Mouse (Mus musculus) kidney, embryonic 15.5 days (tissue): Measurements from ENCODE around the gene Zfp12. TPM values are rescaled to one million over a fixed set of nuclear protein-coding genes. Genes with fewer than 3 reads are reported as not detected.
A peak's percentile ranks its signal among the peaks of the same experiment; 100 is the strongest.

Source experiments
- ATAC-seq: fragments of 200-750 bp; cut with Nextera tagmentation; replicated peaks from 2 replicates; pipeline ENCODE4 v1.8.0; 2017; ENCODE audit warnings: moderate TSS enrichment; ENCODE audit not compliant: low FRiP score
- H3K27ac ChIP-seq: fragments of 300-500 bp; sonication (generic); 2 replicates; pipeline ENCODE4 v1.5.1; 2015; ENCODE audit warnings: mild to moderate bottlenecking, inconsistent platforms
- H3K27me3 ChIP-seq: fragments of 300-500 bp; sonication (generic); 2 replicates; pipeline ENCODE4 v1.6.1; 2015; ENCODE audit warnings: inconsistent platforms
- H3K36me3 ChIP-seq: fragments of 300-500 bp; sonication (generic); 2 replicates; pipeline ENCODE4 v1.6.1; 2015; ENCODE audit warnings: inconsistent platforms
- H3K4me1 ChIP-seq: fragments of 300-500 bp; sonication (generic); 2 replicates; pipeline ENCODE4 v1.6.1; 2015; ENCODE audit warnings: inconsistent platforms
- H3K4me2 ChIP-seq: fragments of 300-500 bp; sonication (generic); 2 replicates; pipeline ENCODE4 v1.6.1; 2015; ENCODE audit warnings: moderate library complexity, mild to moderate bottlenecking, inconsistent platforms
- H3K4me3 ChIP-seq: fragments of 300-500 bp; sonication (generic); replicated peaks from 2 replicates; pipeline ENCODE4 v1.5.1; 2015; ENCODE audit warnings: mild to moderate bottlenecking, inconsistent platforms
- H3K9ac ChIP-seq: fragments of 300-500 bp; sonication (generic); 2 replicates; pipeline ENCODE4 v1.6.1; 2015; ENCODE audit warnings: mild to moderate bottlenecking, inconsistent platforms
- H3K9me3 ChIP-seq: fragments of 300-500 bp; sonication (generic); replicated peaks from 2 replicates; pipeline ENCODE4 v1.6.1; 2016; ENCODE audit warnings: inconsistent platforms
- WGBS: fragments of 180-500 bp; shearing (Covaris S2); methylation state at CpG from one replicate; pipeline ENCODE4 v1.1.7; 2015; ENCODE audit warnings: mixed read lengths; 5-methylcytosine and 5-hydroxymethylcytosine counted together
- polyA plus RNA-seq: library from polyadenylated mRNA; unstranded; fragments of >200 nt; fragmentation: Nextera tagmentation; extraction: Ambion mirVana; gene quantifications from 2 replicates; pipeline ENCODE4 v1.2.1, GENCODE M21; 2015

The Zfp12 gene
- polyA plus RNA-seq, 1 experiment from 2014 or later: 17.0 TPM

DNA sequence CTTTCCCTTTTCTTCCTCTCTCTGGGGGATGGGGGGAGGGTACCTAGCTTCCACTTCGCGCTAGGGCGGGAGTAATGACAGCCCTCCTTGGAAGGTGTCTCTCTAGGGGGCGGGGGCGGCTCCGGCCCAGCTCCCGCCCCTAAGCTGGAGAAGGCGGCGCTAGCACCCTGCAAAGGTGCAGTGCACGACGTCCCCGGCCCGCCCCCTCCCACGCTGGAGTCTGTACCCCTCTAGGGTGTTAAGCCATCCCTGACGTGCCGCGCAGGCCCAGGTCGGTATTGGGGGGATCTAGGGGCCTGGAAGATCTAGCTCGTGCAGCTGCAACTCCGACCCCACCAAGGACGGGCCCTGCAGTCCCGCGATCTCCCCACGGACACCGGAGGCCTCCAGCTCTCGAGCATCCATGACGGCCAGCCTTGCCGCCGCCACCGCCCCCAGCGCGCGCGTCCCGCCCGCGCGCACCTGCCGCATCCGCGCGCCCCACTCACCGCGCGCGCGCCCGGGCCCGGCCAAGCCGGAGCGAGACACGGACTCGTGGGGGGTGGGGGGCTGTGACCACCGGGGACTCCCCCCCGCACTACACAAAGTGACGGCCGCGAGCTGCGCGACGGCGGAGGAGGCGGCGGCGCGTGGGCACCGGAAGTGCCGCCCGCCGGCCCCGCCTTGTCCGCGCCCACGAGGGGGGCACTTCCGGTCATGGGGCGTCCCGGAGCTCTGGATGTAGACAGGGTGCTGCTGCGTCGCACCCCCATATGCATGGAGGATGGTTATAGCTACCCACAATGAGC is 34.6 kb downstream of the Zfp12 start, which contains the start of gene Zfp316:
Gene Zfp316, minus strand, starts transcription at position 660 of the 788 bp plus-strand sequence.
- Histone ChIP-seq H3K4me3 (peak within 1 kb of the TSS; percentile 96), H3K36me3 (no peaks in the 10 kb centered on the region), H3K4me1 (peaks cover 18% of the 10 kb centered on the region), H3K9me3 (no peaks in the 10 kb centered on the region), H3K4me2 (peak within 1 kb of the TSS; percentile 81), H3K27ac (peak within 1 kb of the TSS; percentile 85), H3K27me3 (no peaks in the 10 kb centered on the region), H3K9ac (peak within 1 kb of the TSS; percentile 90)
- ATAC-seq: peak; percentile 87
- WGBS: under 1% methylated on average over 77 of the region's 79 CpGs

DNA sequence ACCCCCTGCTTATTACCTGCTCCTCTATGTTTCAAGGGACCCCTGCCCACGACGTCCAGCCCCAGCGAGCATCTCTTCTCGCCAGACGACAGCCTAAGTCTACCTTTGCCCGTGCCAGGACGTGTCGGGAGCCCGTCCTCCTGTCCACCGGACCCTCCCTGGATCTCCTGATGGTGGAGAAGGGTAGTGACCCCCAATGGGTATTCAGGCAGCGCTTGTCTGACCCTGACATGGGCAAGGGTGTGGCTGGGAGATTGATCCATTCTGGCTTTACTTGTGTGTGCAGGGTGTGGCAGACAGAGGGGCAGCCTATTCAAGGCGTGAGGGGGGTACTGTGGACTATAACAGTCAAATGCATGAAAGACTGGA is 35.2 kb downstream of the Zfp12 start:
- H3K27me3 ChIP-seq: peaks cover 4% of the 10 kb centered on the region; the same call in 1 of the 2 replicates
- no peak overlapping the region for H3K27ac ChIP-seq
- no peak for ATAC-seq
- no peaks in the 10 kb centered on the region for H3K36me3 ChIP-seq
- peak overlapping the region; percentile 81 for H3K4me2 ChIP-seq
- 1% methylated on average over 12 of the region's 12 CpGs for whole genome bisulfite sequencing
- H3K9me3 ChIP-seq: no peaks in the 10 kb centered on the region
- peak overlapping the region; percentile 90 for H3K9ac ChIP-seq
- H3K4me3 ChIP-seq: peak overlapping the region; percentile 96
- H3K4me1 ChIP-seq: peaks cover 18% of the 10 kb centered on the region

DNA sequence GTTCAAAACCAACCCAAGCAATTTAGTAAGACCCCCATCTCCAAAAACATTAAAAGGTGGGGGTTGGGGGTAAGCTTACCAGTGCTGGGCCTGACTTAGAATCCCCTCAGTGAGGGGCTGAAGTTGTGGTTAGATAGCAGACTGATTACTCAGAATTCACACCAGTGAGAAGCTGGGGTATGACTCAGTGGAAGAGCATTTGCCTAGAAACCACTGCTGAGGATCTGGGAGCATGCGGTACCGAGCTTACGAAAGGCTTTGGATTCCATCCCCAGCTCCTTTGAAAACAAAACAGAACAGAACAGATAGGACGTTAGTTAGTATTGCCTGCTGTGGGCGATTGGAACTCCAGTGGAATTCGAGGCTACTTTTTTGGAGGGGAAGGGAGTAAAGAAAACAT is 36.7 kb downstream of the Zfp12 start:
- Histone ChIP-seq H3K36me3 (no peaks in the 10 kb centered on the region), H3K9me3 (no peaks in the 10 kb centered on the region), H3K27ac (no peak overlapping the region), H3K9ac (no peak overlapping the region), H3K4me1 (peaks cover 18% of the 10 kb centered on the region), H3K4me3 (no peak overlapping the region), H3K4me2 (no peak overlapping the region), H3K27me3 (peaks cover 14% of the 10 kb centered on the region)
- WGBS: 82% methylated on average over 6 of the region's 6 CpGs
- ATAC-seq: no peak

DNA sequence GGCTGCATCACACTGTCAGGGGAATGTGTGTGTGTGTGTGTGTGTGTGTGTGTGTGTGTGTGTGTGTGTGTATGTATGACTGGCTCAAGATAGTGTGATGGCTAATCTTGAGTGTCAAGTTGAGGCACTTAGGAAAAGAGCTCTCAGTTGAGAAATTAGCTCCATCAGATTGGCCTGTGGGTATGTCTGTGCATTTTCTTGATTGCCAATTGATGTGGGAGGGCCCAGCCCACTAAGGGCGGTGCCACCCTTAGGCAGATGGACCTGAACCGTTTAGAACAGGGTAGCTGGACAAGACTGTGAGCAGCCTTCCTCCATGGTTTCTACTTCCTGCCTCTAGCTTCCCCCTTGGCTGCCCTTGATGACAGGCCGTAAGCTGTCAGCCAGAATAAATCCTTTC is 37.1 kb downstream of the Zfp12 start:
- WGBS: 67% methylated on average over 3 of the region's 3 CpGs
- H3K27me3 ChIP-seq: peaks cover 19% of the 10 kb centered on the region
- H3K4me2 ChIP-seq: no peak overlapping the region
- peaks cover 18% of the 10 kb centered on the region for H3K4me1 ChIP-seq
- ATAC-seq: no peak
- H3K4me3 ChIP-seq: no peak overlapping the region
- H3K9ac ChIP-seq: no peak overlapping the region
- no peaks in the 10 kb centered on the region for H3K36me3 ChIP-seq
- H3K27ac ChIP-seq: no peak overlapping the region
- no peaks in the 10 kb centered on the region for H3K9me3 ChIP-seq

DNA sequence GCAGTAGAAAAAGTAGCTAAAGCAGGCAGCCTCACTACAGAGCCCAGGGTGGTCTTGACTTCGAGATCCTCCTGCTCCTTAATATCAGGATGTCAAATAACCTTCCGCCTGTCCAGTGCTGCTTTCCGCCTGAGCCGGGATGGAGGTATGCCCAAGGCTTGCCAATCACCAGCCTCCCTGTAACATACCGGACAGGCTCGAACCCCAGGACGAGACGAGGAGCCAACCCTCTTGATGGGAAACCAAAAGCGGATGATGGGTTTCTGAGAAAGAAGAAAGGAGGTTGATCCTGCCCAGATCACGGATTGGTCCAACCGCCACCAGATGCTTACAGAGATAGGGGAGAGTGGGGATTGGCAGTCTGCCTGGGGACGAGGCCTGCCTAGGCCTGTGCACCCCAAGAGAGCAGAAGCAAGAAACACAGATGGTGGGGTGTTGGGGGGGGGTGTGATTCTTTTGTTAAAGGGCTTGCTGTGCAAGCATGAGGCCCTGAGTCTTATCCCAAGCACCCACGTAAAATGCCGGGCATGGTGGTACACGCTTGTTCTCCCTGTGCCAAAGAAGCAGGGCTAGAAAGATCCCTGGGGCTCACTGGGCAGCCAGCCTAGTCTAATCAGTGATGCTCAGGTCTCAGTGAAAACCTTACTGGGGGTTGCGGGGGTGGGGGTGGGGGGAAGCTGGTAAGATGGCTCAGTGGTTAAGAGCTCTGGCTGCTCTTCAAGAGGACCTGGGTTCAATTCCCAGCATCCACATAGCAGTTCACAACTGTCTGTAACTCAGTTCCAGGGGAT is 37.8 kb downstream of the Zfp12 start:
- Histone ChIP-seq H3K27ac (no peak overlapping the region), H3K4me1 (peaks cover 18% of the 10 kb centered on the region), H3K4me2 (no peak overlapping the region), H3K9me3 (no peaks in the 10 kb centered on the region), H3K9ac (no peak overlapping the region), H3K36me3 (no peaks in the 10 kb centered on the region), H3K4me3 (no peak overlapping the region), H3K27me3 (peaks cover 20% of the 10 kb centered on the region)
- WGBS: 89% methylated on average over 16 of the region's 16 CpGs
- ATAC-seq: no peak

DNA sequence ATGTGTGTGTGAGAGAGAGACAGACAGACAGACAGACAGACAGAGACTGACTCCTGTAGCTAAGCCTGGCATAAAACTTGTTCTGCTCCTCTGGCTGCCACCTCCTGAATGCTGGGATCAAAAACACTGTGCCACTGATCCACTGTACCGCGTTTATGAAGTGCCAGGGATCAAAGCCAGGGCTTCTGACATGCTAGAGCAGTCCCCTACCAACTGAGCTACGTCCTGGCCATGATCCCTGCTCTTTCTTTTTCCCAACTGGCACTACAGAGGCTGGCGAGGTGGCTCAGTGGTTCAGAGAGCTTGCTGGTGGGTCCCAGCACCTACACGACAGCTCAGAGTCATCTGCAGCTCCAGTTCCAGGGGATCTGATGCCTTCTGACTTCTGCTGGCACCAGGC is 40.8 kb downstream of the Zfp12 start:
- 49% methylated on average over 5 of the region's 5 CpGs for WGBS
- Histone ChIP-seq H3K4me2 (no peak overlapping the region), H3K27ac (no peak overlapping the region), H3K9me3 (no peaks in the 10 kb centered on the region), H3K9ac (no peak overlapping the region), H3K27me3 (peaks cover 33% of the 10 kb centered on the region), H3K36me3 (no peaks in the 10 kb centered on the region), H3K4me1 (peaks cover 4% of the 10 kb centered on the region), H3K4me3 (no peak overlapping the region)
- ATAC-seq: no peak

DNA sequence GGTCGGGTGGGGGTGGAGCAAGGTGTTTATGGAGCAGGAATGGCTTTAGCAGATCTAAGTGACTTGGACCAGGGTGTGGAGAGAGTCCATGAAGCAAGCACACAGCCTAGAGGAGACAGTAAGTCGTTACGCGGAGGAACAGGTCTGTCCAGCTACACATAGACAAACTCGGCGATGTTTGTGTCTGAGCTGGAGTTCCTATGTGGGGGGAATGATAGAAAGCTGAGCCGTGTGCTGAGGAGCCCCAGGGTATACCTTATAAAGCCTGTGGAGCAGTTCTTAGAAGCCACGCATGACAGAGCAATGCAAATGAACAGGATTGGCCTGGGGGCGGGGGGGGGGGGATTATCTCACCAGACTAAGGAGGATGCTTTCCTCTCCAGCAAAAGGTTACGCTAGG is 44.3 kb downstream of the Zfp12 start:
- Histone ChIP-seq H3K9me3 (no peaks in the 10 kb centered on the region), H3K9ac (no peak overlapping the region), H3K27ac (no peak overlapping the region), H3K27me3 (peaks cover 39% of the 10 kb centered on the region), H3K4me2 (no peak overlapping the region), H3K36me3 (no peaks in the 10 kb centered on the region), H3K4me3 (no peak overlapping the region), H3K4me1 (0 out of 2 replicates have a peak, but pooled peaks cover 4% of the 10 kb centered on the region)
- no peak for ATAC-seq
- WGBS: 32% methylated on average over 10 of the region's 10 CpGs

DNA sequence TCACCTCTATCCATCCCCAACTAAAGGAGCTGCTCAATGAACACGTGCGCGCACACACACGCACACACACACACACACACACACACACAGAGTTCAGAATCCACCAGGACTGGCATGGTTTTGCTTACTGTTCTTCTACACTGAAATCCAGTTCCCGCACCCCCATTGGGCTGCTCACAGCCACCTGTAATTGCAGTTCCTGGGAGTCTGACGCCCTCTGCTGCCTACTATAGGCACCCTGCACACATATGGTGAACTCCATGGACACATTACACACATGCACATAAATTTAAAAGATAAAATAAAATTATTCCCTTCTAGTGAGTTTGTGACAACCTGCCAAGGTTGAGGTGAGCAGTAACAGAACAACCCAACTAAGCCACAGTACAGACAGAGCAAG is 49.8 kb downstream of the Zfp12 start:
- no peaks in the 10 kb centered on the region for H3K9me3 ChIP-seq
- no peak overlapping the region for H3K27ac ChIP-seq
- H3K4me1 ChIP-seq: peaks cover 14% of the 10 kb centered on the region
- H3K9ac ChIP-seq: no peak overlapping the region
- no peak overlapping the region for H3K4me2 ChIP-seq
- peaks cover 65% of the 10 kb centered on the region for H3K27me3 ChIP-seq
- WGBS: 50% methylated on average over 6 of the region's 6 CpGs
- H3K36me3 ChIP-seq: no peaks in the 10 kb centered on the region
- no peak for ATAC-seq
- no peak overlapping the region for H3K4me3 ChIP-seq

DNA sequence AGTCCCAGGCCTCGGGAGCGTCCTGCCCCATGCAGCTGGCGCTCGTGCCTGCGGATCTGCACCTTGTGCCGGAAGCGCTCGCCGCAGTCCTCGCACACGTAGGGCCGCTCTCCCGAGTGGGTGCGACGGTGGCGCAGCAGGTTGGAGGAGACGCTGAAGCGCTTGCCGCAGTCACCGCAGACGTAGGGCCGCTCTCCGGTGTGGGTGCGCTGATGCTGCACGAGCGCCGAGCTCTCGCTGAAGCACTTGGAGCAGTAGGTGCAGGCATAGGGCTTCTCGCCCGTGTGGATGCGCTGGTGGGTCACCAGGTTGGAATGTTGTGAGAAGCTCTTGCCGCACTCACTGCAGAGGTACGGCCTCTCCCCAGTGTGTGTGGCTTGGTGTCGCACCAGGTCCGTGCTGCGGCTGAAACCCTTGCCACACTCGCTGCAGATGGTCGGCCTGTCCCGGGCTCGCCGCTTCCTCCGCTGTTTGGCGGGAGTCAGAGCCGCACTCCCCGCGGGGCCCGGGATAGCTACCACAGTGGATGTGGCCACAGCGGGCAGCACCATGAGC is 52.9 kb downstream of the Zfp12 start:
- H3K27me3 ChIP-seq: peaks cover 87% of the 10 kb centered on the region
- H3K9ac ChIP-seq: 0 out of 2 replicates have a peak overlapping the region, but pooled peaks have one; percentile 9
- no peak overlapping the region for H3K27ac ChIP-seq
- H3K36me3 ChIP-seq: no peaks in the 10 kb centered on the region
- peak overlapping the region; percentile 65 for H3K4me2 ChIP-seq
- no peaks in the 10 kb centered on the region for H3K9me3 ChIP-seq
- WGBS: 3% methylated on average over 47 of the region's 48 CpGs
- peak; percentile 49; the same call in 1 of the 2 replicates for ATAC-seq
- peak overlapping the region; percentile 36 for H3K4me3 ChIP-seq
- H3K4me1 ChIP-seq: peaks cover 20% of the 10 kb centered on the region

DNA sequence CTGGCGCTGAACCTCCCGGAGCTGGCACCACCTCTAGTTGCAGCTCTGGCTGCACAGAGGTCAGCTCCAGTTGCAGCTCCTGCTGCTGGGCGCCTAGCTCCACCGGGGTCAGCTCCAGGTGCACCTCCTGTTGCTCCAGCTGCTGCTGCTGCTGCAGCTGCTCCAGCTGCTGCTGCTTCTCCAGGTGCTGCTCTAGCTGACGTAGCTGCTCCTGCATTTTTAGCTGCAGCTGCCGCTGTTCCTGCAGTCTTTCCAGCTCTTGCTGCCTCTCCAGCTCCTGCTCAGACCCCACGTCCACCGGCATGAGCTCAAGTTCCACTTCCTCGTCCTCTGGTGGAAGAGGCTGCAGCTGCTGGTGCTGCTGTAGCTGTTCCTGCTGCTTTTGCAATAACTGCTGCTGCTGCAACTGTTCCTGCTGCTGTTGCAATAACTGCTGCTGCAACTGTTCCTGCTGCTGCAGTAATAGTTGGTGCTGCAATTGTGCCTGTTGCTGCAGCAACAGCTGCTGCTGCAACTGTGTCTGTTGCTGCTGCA is 53.5 kb downstream of the Zfp12 start:
- ATAC-seq: no peak
- Histone ChIP-seq H3K27me3 (peaks cover 93% of the 10 kb centered on the region), H3K4me3 (peak overlapping the region; percentile 36), H3K4me2 (peak overlapping the region; percentile 65), H3K27ac (no peak overlapping the region), H3K9me3 (no peaks in the 10 kb centered on the region), H3K9ac (0 out of 2 replicates have a peak overlapping the region, but pooled peaks have one; percentile 9), H3K4me1 (peaks cover 25% of the 10 kb centered on the region), H3K36me3 (no peaks in the 10 kb centered on the region)
- 12% methylated on average over 9 of the region's 9 CpGs for WGBS

DNA sequence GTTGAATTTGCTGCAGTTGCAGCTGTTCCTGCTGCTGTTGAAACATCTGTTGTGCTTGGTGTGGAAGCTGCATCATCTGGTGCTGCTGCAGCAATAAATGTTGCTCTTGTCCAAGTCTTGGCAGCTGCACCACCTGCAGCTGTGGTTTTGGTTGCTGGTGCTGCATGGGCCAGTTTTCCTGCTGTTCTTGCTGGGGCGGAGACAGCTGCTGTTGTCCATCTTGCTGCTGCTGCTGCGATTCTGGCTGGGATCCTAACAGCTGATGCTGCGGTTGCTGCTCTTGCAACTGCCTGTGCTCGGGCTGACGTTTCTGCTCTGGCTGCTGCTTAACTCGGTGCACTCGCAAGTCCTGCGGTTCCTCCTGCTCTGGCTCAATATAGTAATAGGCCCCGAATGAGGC is 54.3 kb downstream of the Zfp12 start:
- H3K27me3 ChIP-seq: peaks cover 97% of the 10 kb centered on the region
- H3K4me1 ChIP-seq: peaks cover 32% of the 10 kb centered on the region
- no peaks in the 10 kb centered on the region for H3K9me3 ChIP-seq
- no peak overlapping the region for H3K4me3 ChIP-seq
- no peak for ATAC-seq
- H3K36me3 ChIP-seq: no peaks in the 10 kb centered on the region
- H3K27ac ChIP-seq: no peak overlapping the region
- whole genome bisulfite sequencing: 75% methylated on average over 9 of the region's 9 CpGs
- no peak overlapping the region for H3K4me2 ChIP-seq
- H3K9ac ChIP-seq: no peak overlapping the region

DNA sequence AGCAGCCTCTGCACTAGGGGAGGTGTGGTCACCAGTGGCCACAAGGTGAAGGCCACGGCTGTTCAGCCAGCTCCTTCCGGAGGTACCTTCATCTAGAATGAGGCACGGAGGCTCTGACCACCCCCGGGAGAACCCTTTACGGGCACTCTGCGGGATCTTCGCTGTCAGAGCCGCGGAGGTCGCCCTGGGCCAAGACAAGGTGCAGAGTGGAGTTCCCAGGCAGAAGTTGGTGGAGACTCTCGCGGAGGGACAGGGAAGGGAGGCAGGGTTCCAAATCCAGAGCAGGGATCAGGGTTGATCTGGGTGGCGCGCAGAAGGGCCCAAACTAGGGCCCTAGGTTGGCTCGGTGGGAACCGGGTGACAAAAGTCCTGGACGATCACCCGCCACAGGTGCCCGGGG is 57.9 kb downstream of the Zfp12 start:
- Histone ChIP-seq H3K4me2 (peak overlapping the region; percentile 92), H3K4me3 (peak overlapping the region; percentile 51), H3K27ac (no peak overlapping the region), H3K36me3 (0 out of 2 replicates have a peak, but pooled peaks cover under 1% of the 10 kb centered on the region), H3K9me3 (no peaks in the 10 kb centered on the region), H3K4me1 (peaks cover 28% of the 10 kb centered on the region), H3K9ac (peak overlapping the region; percentile 47), H3K27me3 (peaks cover 68% of the 10 kb centered on the region)
- WGBS: under 1% methylated on average over 19 of the region's 19 CpGs
- ATAC-seq: no peak
